Mouse (Mus musculus): Measurements from ENCODE around the gene Sema3f. TPM values are rescaled to one million over a fixed set of nuclear protein-coding genes. Genes with fewer than 3 reads are reported as not detected.

The Sema3f gene
- polyA plus RNA-seq, 1 experiment: 9.9 TPM

DNA sequence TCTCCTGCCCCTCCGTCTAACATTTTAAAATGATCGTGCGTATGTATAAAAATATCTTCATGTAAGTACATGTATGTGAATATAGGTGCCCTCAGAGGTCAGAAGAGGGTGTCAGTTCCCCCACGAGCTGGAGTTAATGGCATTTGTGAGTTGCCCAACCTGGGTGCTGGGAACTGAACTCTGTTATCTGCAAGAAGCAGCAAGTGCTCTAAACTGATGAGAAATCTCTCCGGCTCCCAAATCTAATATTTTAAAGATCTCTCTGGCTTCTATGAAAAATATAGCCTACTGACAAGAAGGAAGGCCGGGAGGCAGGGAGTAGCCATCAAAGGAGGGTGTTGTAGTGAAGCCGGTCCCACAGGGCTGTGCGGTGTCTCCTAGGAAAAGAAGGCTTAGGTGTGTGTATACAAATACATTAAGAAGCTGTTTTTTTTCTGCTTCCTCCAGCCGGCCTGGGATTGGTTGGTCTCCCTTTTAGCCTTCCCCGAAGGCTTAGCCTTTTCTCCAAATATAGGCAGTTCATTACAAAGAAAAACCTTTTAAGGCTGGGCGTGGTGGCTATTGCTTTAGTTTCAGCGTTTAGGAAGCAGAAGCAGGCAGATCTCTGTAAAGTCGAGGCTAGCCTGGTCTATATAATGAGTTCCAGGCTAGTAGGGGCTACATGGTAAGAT is 66.6 kb downstream of the Sema3f start:
- Histone ChIP-seq H3K4me3 (ENCODE audit: control insufficient read depth, low read depth, low read length) (no peak overlapping the region), H3K4me1 (ENCODE audit: control insufficient read depth, insufficient read depth, low read length) (peaks cover 7% of the 10 kb centered on the region), H3K27ac (ENCODE audit: control insufficient read depth, insufficient read depth, low read depth, low read length) (no peak overlapping the region)

GRCm38 (mm10) chr9:107641666-107642065 is 68.6 kb downstream of the Sema3f start:
- Histone ChIP-seq H3K4me1 (ENCODE audit: control insufficient read depth, insufficient read depth, low read length) (peaks cover 11% of the 10 kb centered on the region), H3K27me3 (ENCODE audit: control insufficient read depth, insufficient read depth, low read length) (no peaks in the 10 kb centered on the region), H3K36me3 (ENCODE audit: control insufficient read depth, insufficient read depth, low read length) (no peaks in the 10 kb centered on the region), H3K27ac (ENCODE audit: control insufficient read depth, insufficient read depth, low read depth, low read length) (no peak overlapping the region), H3K4me3 (ENCODE audit: control insufficient read depth, low read depth, low read length) (no peak overlapping the region)
- TF ChIP-seq POLR2A (IDR thresholded peaks at IDR 0.05; ENCODE audit: control insufficient read depth, low read depth, low read length) (no peak), CTCF (IDR thresholded peaks at IDR 0.05; ENCODE audit: control insufficient read depth, insufficient read depth, insufficient replicate concordance, low read depth, low read length) (no peak)

More for the DNA sequence above, 66.6 kb downstream of the Sema3f start:
- no peak for TF ChIP-seq CTCF (IDR thresholded peaks at IDR 0.05; ENCODE audit: control insufficient read depth, insufficient read depth, insufficient replicate concordance, low read depth, low read length)
- no peak for TF ChIP-seq POLR2A (IDR thresholded peaks at IDR 0.05; ENCODE audit: control insufficient read depth, low read depth, low read length)
- Histone ChIP-seq H3K27me3 (ENCODE audit: control insufficient read depth, insufficient read depth, low read length) (no peaks in the 10 kb centered on the region), H3K36me3 (ENCODE audit: control insufficient read depth, insufficient read depth, low read length) (no peaks in the 10 kb centered on the region)

- H3K27ac ChIP-seq (ENCODE audit: control insufficient read depth, insufficient read depth, low read depth, low read length): no peak overlapping the region
- H3K4me1 ChIP-seq (ENCODE audit: control insufficient read depth, insufficient read depth, low read length): peaks cover 10% of the 10 kb centered on the region
- no peak overlapping the region for H3K4me3 ChIP-seq (ENCODE audit: control insufficient read depth, low read depth, low read length)
- H3K36me3 ChIP-seq (ENCODE audit: control insufficient read depth, insufficient read depth, low read length): no peaks in the 10 kb centered on the region
- TF ChIP-seq POLR2A (IDR thresholded peaks at IDR 0.05; ENCODE audit: control insufficient read depth, low read depth, low read length) (no peak), CTCF (IDR thresholded peaks at IDR 0.05; ENCODE audit: control insufficient read depth, insufficient read depth, insufficient replicate concordance, low read depth, low read length) (no peak)
- no peaks in the 10 kb centered on the region for H3K27me3 ChIP-seq (ENCODE audit: control insufficient read depth, insufficient read depth, low read length)
Observed at GRCm38 (mm10) chr9:107640257-107640772, 70.0 kb downstream of the Sema3f start.

DNA sequence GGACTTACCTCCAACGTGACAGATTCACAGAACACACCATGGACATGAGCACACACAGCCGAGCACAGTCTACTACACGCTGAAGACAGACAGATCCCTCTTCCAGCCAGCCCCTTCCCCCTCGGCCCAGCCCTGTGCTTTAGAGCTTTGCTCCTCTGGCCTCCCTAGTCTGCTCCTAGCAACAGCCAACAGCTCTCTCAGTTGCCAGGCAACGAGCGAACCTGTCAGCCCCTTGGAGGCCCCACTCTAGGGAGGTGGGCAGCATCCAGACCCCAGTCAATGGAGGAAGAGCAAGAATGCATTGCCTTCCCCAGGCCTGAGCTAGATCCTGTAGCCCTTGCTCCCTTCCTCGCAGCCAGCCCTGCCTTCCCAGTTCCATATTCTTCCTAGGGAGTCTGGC is 73.2 kb downstream of the Sema3f start:
- Histone ChIP-seq H3K4me1 (ENCODE audit: control insufficient read depth, insufficient read depth, low read length) (peaks cover 28% of the 10 kb centered on the region), H3K27ac (ENCODE audit: control insufficient read depth, insufficient read depth, low read depth, low read length) (no peak overlapping the region), H3K4me3 (ENCODE audit: control insufficient read depth, low read depth, low read length) (no peak overlapping the region), H3K36me3 (ENCODE audit: control insufficient read depth, insufficient read depth, low read length) (no peaks in the 10 kb centered on the region), H3K27me3 (ENCODE audit: control insufficient read depth, insufficient read depth, low read length) (no peaks in the 10 kb centered on the region)
- TF ChIP-seq CTCF (IDR thresholded peaks at IDR 0.05; ENCODE audit: control insufficient read depth, insufficient read depth, insufficient replicate concordance, low read depth, low read length) (no peak), POLR2A (IDR thresholded peaks at IDR 0.05; ENCODE audit: control insufficient read depth, low read depth, low read length) (no peak)

- TF ChIP-seq POLR2A (IDR thresholded peaks at IDR 0.05; ENCODE audit: control insufficient read depth, low read depth, low read length): peak; percentile 82; the same call in 1 of the 2 replicates
- TF ChIP-seq CTCF (IDR thresholded peaks at IDR 0.05; ENCODE audit: control insufficient read depth, insufficient read depth, insufficient replicate concordance, low read depth, low read length): no peak
- H3K4me3 ChIP-seq (ENCODE audit: control insufficient read depth, low read depth, low read length): peak within 1 kb of the TSS; percentile 91
- peaks cover 36% of the 10 kb centered on the region for H3K4me1 ChIP-seq (ENCODE audit: control insufficient read depth, insufficient read depth, low read length)
- no peaks in the 10 kb centered on the region for H3K36me3 ChIP-seq (ENCODE audit: control insufficient read depth, insufficient read depth, low read length)
- peak within 1 kb of the TSS; percentile 99 for H3K27ac ChIP-seq (ENCODE audit: control insufficient read depth, insufficient read depth, low read depth, low read length)
- no peaks in the 10 kb centered on the region for H3K27me3 ChIP-seq (ENCODE audit: control insufficient read depth, insufficient read depth, low read length)
Observed at GRCm38 (mm10) chr9:107635279-107636028, 74.8 kb downstream of the Sema3f start, which contains the start of gene Gnai2. Gnai2 (minus strand) TSS chr9:107635367.

DNA sequence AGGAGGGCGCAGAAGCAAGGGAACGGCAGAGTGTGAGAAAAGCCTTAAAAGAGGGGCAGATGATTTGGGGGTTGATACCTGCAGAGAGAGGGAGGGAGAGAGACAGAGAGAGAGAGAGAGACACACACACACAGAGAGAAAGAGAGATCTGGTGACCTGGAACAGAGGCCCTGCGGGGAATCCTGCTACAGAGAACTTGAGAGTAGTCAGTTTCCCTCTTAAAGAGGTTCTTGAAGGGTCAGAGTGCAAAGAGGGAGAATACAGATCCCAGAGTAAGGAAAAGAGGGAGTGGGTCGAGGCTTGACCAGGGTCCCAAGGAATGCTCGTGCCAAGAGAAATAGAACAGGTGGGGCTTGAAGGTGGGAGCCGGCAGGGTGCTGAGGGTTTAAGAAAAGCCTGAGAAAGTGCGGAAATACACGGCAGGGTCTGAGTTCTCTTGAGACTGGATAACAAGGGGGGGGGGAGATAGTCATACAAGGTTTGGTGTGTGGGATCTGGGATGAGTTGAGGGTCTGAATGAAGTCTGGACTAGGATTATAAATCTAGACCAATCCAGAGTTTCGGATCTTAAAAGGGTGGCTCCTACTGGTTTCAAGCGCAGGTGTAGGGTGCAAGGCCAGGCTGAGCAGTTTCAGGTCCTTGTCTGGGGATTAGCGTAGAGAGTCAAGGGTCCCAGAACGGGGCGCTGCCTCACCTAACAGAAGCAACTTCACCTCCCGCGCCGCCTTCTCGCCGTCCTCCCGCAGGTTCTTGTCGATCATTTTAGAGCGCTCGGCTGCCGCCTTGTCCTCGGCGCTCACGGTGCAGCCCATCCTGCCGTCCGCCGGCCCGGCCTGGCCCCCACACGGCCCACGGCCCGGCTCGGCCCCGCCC is 75.6 kb downstream of the Sema3f start:
- H3K4me3 ChIP-seq (ENCODE audit: control insufficient read depth, low read depth, low read length): peak overlapping the region; percentile 91
- H3K27me3 ChIP-seq (ENCODE audit: control insufficient read depth, insufficient read depth, low read length): no peaks in the 10 kb centered on the region
- peaks cover 41% of the 10 kb centered on the region for H3K4me1 ChIP-seq (ENCODE audit: control insufficient read depth, insufficient read depth, low read length)
- TF ChIP-seq CTCF (IDR thresholded peaks at IDR 0.05; ENCODE audit: control insufficient read depth, insufficient read depth, insufficient replicate concordance, low read depth, low read length) (no peak), POLR2A (IDR thresholded peaks at IDR 0.05; ENCODE audit: control insufficient read depth, low read depth, low read length) (no peak; the same call in 1 of the 2 replicates)
- H3K27ac ChIP-seq (ENCODE audit: control insufficient read depth, insufficient read depth, low read depth, low read length): peak overlapping the region; percentile 99
- no peaks in the 10 kb centered on the region for H3K36me3 ChIP-seq (ENCODE audit: control insufficient read depth, insufficient read depth, low read length)
